Mouse (Mus musculus) liver, embryonic 15.5 days (tissue): ENCODE results near the gene Fshb. TPM values are rescaled to one million over a fixed set of nuclear protein-coding genes. Genes with fewer than 3 reads are reported as not detected.

Experiments used
- ATAC-seq: fragments of 200-750 bp; cut with Nextera tagmentation; 2 replicates; pipeline ENCODE4 v1.8.0; 2017; ENCODE audit warnings: moderate number of reproducible peaks, mild to moderate bottlenecking, moderate library complexity; ENCODE audit not compliant: insufficient read depth
- H3K27ac ChIP-seq: fragments of 300-500 bp; sonication (generic); replicated peaks from 2 replicates; pipeline ENCODE4 v1.5.1; 2015; ENCODE audit warnings: mild to moderate bottlenecking, inconsistent platforms
- H3K27me3 ChIP-seq: fragments of 300-500 bp; sonication (generic); 2 replicates; pipeline ENCODE4 v1.6.1; 2015; ENCODE audit warnings: mild to moderate bottlenecking, inconsistent platforms
- H3K36me3 ChIP-seq: fragments of 300-500 bp; sonication (generic); replicated peaks from 2 replicates; pipeline ENCODE4 v1.6.1; 2015; ENCODE audit warnings: moderate library complexity, mild to moderate bottlenecking, inconsistent platforms
- H3K4me1 ChIP-seq: fragments of 300-500 bp; sonication (generic); replicated peaks from 2 replicates; pipeline ENCODE4 v1.6.1; 2015; ENCODE audit warnings: inconsistent platforms
- H3K4me2 ChIP-seq: fragments of 300-500 bp; sonication (generic); 2 replicates; pipeline ENCODE4 v1.6.1; 2015; ENCODE audit warnings: moderate library complexity, mild to moderate bottlenecking, inconsistent platforms
- H3K4me3 ChIP-seq: fragments of 300-500 bp; sonication (generic); replicated peaks from 2 replicates; pipeline ENCODE4 v1.5.1; 2015; ENCODE audit warnings: mild to moderate bottlenecking, inconsistent platforms
- H3K9ac ChIP-seq: fragments of 300-500 bp; sonication (generic); 2 replicates; pipeline ENCODE4 v1.6.1; 2015; ENCODE audit warnings: moderate library complexity, mild to moderate bottlenecking, inconsistent platforms
- H3K9me3 ChIP-seq: fragments of 300-500 bp; sonication (generic); replicated peaks from 2 replicates; pipeline ENCODE4 v1.6.1; 2016; ENCODE audit warnings: inconsistent platforms
- WGBS: fragments of 180-500 bp; shearing (Covaris S2); methylation state at CpG from one replicate; pipeline ENCODE4 v1.1.7; 2015; ENCODE audit warnings: mixed read lengths; ENCODE audit not compliant: insufficient replicate concordance; 5-methylcytosine and 5-hydroxymethylcytosine counted together
- polyA plus RNA-seq: library from polyadenylated mRNA; unstranded; fragments of >200 nt; fragmentation: Nextera tagmentation; extraction: Ambion mirVana; gene quantifications from 2 replicates; pipeline ENCODE4 v1.2.1, GENCODE M21; 2015

The Fshb gene
- polyA plus RNA-seq, 1 experiment from 2014 or later, result not detected

- WGBS, result 62% methylated on average over 6 of the region's 6 CpGs
Observed at GRCm38 (mm10) chr2:107010160-107010559, 49.3 kb downstream of the Fshb start.

GRCm38 (mm10) chr2:107006378-107006777, 53.1 kb downstream of the Fshb start:
- no peaks in the 10 kb centered on the region for H3K9me3 ChIP-seq

More at GRCm38 (mm10) chr2:107010160-107010559, 49.3 kb downstream of the Fshb start:
- ATAC-seq, result no peak
- H3K27ac ChIP-seq, result no peak overlapping the region
- no peak overlapping the region for H3K9ac ChIP-seq
- no peak overlapping the region for H3K4me2 ChIP-seq
- H3K27me3 ChIP-seq, result no peaks in the 10 kb centered on the region
- H3K36me3 ChIP-seq, result no peaks in the 10 kb centered on the region
- H3K4me1 ChIP-seq, result no peaks in the 10 kb centered on the region
- no peak overlapping the region for H3K4me3 ChIP-seq
- no peaks in the 10 kb centered on the region for H3K9me3 ChIP-seq

More at GRCm38 (mm10) chr2:107006378-107006777, 53.1 kb downstream of the Fshb start:
- Histone ChIP-seq H3K4me3 (no peak overlapping the region), H3K9ac (no peak overlapping the region), H3K36me3 (no peaks in the 10 kb centered on the region), H3K27me3 (no peaks in the 10 kb centered on the region), H3K27ac (no peak overlapping the region), H3K4me1 (no peaks in the 10 kb centered on the region), H3K4me2 (no peak overlapping the region)
- WGBS, result 48% methylated on average over 3 of the region's 3 CpGs
- ATAC-seq, result no peak

Other genes starting within 250 kb of the Fshb start
- gene Arl14ep, start 85.2 kb downstream of the Fshb start, polyA plus RNA-seq, result 6.3 and 7.5 TPM in 2 replicates
- gene Kcna4, start 231.0 kb upstream of the Fshb start, polyA plus RNA-seq, result 0.05 and 0.13 TPM in 2 replicates